In the genomic region with DNA sequence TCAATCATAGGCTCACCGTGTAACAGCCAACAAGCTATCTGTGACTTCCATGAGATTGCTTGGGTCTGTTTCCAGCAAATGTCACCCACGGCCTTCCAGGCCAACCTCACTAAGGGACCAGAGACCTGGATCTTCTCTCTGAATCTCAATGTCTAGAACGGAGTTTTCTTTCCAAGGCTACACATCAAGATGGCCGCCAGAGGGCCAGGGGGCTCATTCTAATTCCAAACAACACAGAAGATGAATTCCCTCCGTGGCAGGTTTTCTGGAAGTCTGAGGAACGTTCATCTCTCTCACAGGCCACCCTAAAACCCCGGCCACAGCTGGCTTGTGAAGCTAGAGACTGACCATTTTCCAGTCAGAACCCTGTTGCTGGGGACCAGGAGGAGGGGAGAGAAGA, we compare ENCODE assay signal across 17 mouse cellular contexts.
DNase-seq lines count a peak whose midpoint lies in the region; TF ChIP-seq lines count a peak whose summit lies in the region.
"Had no signal": no experiment of that assay in that cellular context is flagged by ENCODE, and none has a peak within 500 bp of the region (broad histone marks: within the 10 kb centered on the region; RNA-seq: fewer than 3 reads in every experiment).

No protein-coding gene starts in this region.

- no peak overlapping the region for H3K9ac ChIP-seq in MEL (ENCODE audit: control insufficient read depth, low read depth, low read length, poor library complexity, severe bottlenecking)
- H3K9ac ChIP-seq: forebrain, embryonic 15.5 days; intestine, embryonic 15.5 days; neural tube, embryonic 12.5 days had no signal

- H3K79me2 ChIP-seq in MEL (ENCODE audit: control insufficient read depth, insufficient read depth, low read length, poor library complexity), result no peaks in the 10 kb centered on the region

- H3K27ac ChIP-seq in gastrocnemius, adult 2 months, result no peak overlapping the region
- H3K27ac ChIP-seq in left cerebral cortex, adult 2 months, result peak overlapping the region; percentile 73
- H3K27ac ChIP-seq in MEL (ENCODE audit: control insufficient read depth, low read depth, low read length), result no peak overlapping the region
- no peak overlapping the region for H3K27ac ChIP-seq in limb, embryonic 10.5 days
- H3K27ac ChIP-seq: embryonic facial prominence, embryonic 10.5 days; forebrain, embryonic 15.5 days; heart, adult 2 months; hindbrain, embryonic 10.5 days; intestine, embryonic 15.5 days; neural tube, embryonic 12.5 days had no signal

- no peaks in the 10 kb centered on the region for H3K36me3 ChIP-seq in MEL (ENCODE audit: control insufficient read depth in 1 of 2, insufficient read depth in 2 of 2, low read length in 2 of 2)
- H3K36me3 ChIP-seq in limb, embryonic 10.5 days, result no peaks in the 10 kb centered on the region
- H3K36me3 ChIP-seq: embryonic facial prominence, embryonic 10.5 days; forebrain, embryonic 15.5 days; hindbrain, embryonic 10.5 days; intestine, embryonic 15.5 days; neural tube, embryonic 12.5 days had no signal

- intact Hi-C loops in gastrocnemius, adult 2 months (cut with DNase I), result no loop called here
- intact Hi-C loops in gastrocnemius, postnatal 14 days (cut with DNase I; ENCODE audit: low total_unique reads), result no loop called here
- intact Hi-C loops in left cerebral cortex, adult 2 months (cut with DNase I), result no loop called here
- intact Hi-C loops in left cerebral cortex, postnatal 14 days (cut with DNase I), result no loop called here

- no peak overlapping the region for H3K4me3 ChIP-seq in gastrocnemius, adult 2 months
- no peak overlapping the region for H3K4me3 ChIP-seq in left cerebral cortex, adult 2 months
- no peak overlapping the region for H3K4me3 ChIP-seq in MEL (ENCODE audit: control insufficient read depth in 1 of 2, insufficient read depth in 1 of 2, low read depth in 2 of 2, low read length in 2 of 2)
- no peak overlapping the region for H3K4me3 ChIP-seq in limb, embryonic 10.5 days
- H3K4me3 ChIP-seq: embryonic facial prominence, embryonic 10.5 days; forebrain, embryonic 15.5 days; heart, adult 2 months; hindbrain, embryonic 10.5 days; intestine, embryonic 15.5 days; neural tube, embryonic 12.5 days had no signal

- peak; percentile 1; the same call in 1 of the 2 replicates for TF ChIP-seq CTCF in gastrocnemius, adult 2 months (IDR thresholded peaks at IDR 0.05)
- TF ChIP-seq CTCF in left cerebral cortex, adult 2 months (IDR thresholded peaks at IDR 0.05), result peak; percentile 34
- TF ChIP-seq CTCF in MEL (IDR thresholded peaks at IDR 0.05 in 2 of 3, conservative IDR thresholded peaks at IDR 0.05 in 1 of 3; ENCODE audit: control insufficient read depth in 1 of 3, insufficient read depth in 1 of 3, low read depth in 2 of 3, low read length in 3 of 3, poor library complexity in 1 of 3, severe bottlenecking in 1 of 3), result peak in 1 of 3 experiments; percentile 30; a peak in 2 of 6 replicates

- no peak; the same call in 1 of the 2 replicates for TF ChIP-seq RAD21 in MEL (IDR thresholded peaks at IDR 0.05; ENCODE audit: low read depth, low read length)

- 66% methylated on average over 7 of the region's 7 CpGs for WGBS in limb, embryonic 10.5 days

- TF ChIP-seq EP300 in MEL (IDR thresholded peaks at IDR 0.05; ENCODE audit: low read depth in 1 of 2, low read length in 2 of 2), result no peak

- no peaks in the 10 kb centered on the region for H3K9me3 ChIP-seq in MEL (replicated peaks; ENCODE audit: insufficient read depth, low read length)
- H3K9me3 ChIP-seq in limb, embryonic 10.5 days (replicated peaks), result no peaks in the 10 kb centered on the region
- H3K9me3 ChIP-seq: embryonic facial prominence, embryonic 10.5 days; forebrain, embryonic 15.5 days; hindbrain, embryonic 10.5 days; intestine, embryonic 15.5 days; neural tube, embryonic 12.5 days had no signal

- no peaks in the 10 kb centered on the region for H3K4me1 ChIP-seq in MEL (ENCODE audit: control insufficient read depth in 1 of 2, insufficient read depth in 2 of 2, low read length in 2 of 2)
- no peaks in the 10 kb centered on the region for H3K4me1 ChIP-seq in limb, embryonic 10.5 days
- H3K4me1 ChIP-seq: forebrain, embryonic 15.5 days; intestine, embryonic 15.5 days had no signal

- no peak for TF ChIP-seq POLR2A in MEL (IDR thresholded peaks at IDR 0.05; ENCODE audit: control insufficient read depth in 1 of 2, insufficient read depth in 1 of 2, low read depth in 1 of 2, low read length in 2 of 2, poor library complexity in 1 of 2)

- H3K27me3 ChIP-seq in MEL (ENCODE audit: control insufficient read depth in 1 of 2, insufficient read depth in 2 of 2, low read length in 2 of 2), result no peaks in the 10 kb centered on the region; a peak in 2 of 4 replicates
- H3K27me3 ChIP-seq in limb, embryonic 10.5 days (ENCODE audit: low read depth, poor library complexity, severe bottlenecking), result no peaks in the 10 kb centered on the region
- H3K27me3 ChIP-seq: forebrain, embryonic 15.5 days; intestine, embryonic 15.5 days; neural tube, embryonic 12.5 days had no signal

- DNase-seq in gastrocnemius, adult 2 months, result no peak
- no peak for DNase-seq in gastrocnemius, postnatal 14 days
- no peak for DNase-seq in left cerebral cortex, adult 2 months (ENCODE audit: extremely low spot score in 1 of 2, low spot score in 2 of 2)
- DNase-seq in left cerebral cortex, postnatal 14 days (ENCODE audit: low spot score in 2 of 2), result no peak
- no peak for DNase-seq in MEL (ENCODE audit: low read depth, low spot score)
- DNase-seq in limb, embryonic 10.5 days (ENCODE audit: low spot score), result peak; percentile 35
- no peak for DNase-seq in heart, adult 11 months
- DNase-seq: B cell, adult 2 months; cerebellum, postnatal 25 days; heart, adult 2 months; right cerebral cortex, postnatal 25 days; thymus, postnatal 36 days had no signal

TF ChIP-seq in MEL, 35 proteins besides CTCF, POLR2A, EP300 and RAD21:
- peak; percentile 53 for TF ChIP-seq SMC3 (IDR thresholded peaks at IDR 0.05; ENCODE audit: low read depth, low read length)
- TF ChIP-seq MAZ (IDR thresholded peaks at IDR 0.05; ENCODE audit: low read depth, low read length), result no peak
